9 mouse cellular contexts compared by ENCODE assay signal in the genomic region with DNA sequence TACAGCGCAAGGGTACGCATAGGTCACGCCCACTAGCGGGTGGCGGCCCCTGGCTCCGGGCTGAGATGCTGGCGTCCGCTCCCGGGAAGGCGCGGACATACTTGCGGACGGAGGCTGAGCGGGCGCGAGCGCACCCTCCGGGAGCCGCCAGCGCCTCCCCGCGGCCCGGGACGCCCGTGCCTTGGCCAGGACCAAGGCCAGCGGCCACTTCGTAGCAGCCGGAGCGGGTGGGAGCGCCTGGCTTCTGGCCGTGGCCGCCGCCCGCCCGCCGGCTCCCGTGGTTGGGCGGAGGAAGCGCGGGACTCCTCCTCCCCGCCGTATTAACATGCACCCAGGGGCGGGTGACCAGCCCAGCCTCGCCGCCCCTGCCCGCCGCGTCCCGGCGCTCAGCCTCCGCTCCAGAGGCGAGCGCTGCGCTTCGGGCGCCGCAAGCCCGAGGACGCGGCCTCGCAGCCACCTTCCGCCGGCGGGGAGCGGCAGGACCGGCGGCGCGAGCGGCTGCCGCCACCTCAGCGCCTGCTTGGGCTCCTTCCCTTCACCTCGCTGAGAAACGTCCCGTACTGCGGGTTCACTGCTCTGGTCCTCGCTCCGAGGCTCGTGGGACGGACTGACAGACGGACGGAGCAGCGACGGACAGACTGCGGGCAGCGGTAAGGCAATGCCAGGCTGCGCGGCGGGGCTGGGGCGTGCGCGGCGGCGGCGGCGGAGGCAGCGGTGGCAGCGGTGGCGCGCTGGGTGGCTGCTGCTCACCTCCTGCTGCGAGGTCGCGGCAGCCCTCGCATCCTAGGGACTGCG. TPM values are rescaled to one million over a fixed set of nuclear protein-coding genes. Genes with fewer than 3 reads are reported as not detected.
A peak's percentile ranks its signal among the peaks of the same experiment; 100 is the strongest.
DNase-seq lines count a peak whose midpoint lies in the region; ATAC-seq and TF ChIP-seq lines count a peak whose summit lies in the region.
"Had no signal": no experiment of that assay in that cellular context is flagged by ENCODE, and none has a peak within 500 bp of the region (broad histone marks: within the 10 kb centered on the region; RNA-seq: fewer than 3 reads in every experiment).

A gene (plus strand): TSS at position 53 of the 795 bp plus-strand sequence.

- H3K4me2 ChIP-seq in embryonic facial prominence, embryonic 13.5 days: peak within 1 kb of the TSS; percentile 98
- peak within 1 kb of the TSS; percentile 99 for H3K4me2 ChIP-seq in heart, embryonic 11.5 days
- H3K4me2 ChIP-seq in kidney, embryonic 15.5 days: peak within 1 kb of the TSS; percentile 99

- WGBS in embryonic facial prominence, embryonic 13.5 days: under 1% methylated on average over 93 of the region's 105 CpGs
- WGBS in heart, embryonic 11.5 days (ENCODE audit: insufficient replicate concordance): under 1% methylated on average over 105 of the region's 105 CpGs
- under 1% methylated on average over 95 of the region's 105 CpGs for WGBS in kidney, embryonic 15.5 days
- WGBS in liver, adult 2 months: under 1% methylated on average over 103 of the region's 105 CpGs

- H3K79me2 ChIP-seq in liver, adult 2 months (ENCODE audit: control insufficient read depth, insufficient read depth, low read length): no peaks in the 10 kb centered on the region

- TF ChIP-seq POLR2A in liver, adult 2 months (IDR thresholded peaks at IDR 0.05; ENCODE audit: extremely low read depth, insufficient read depth, low read length): peak; percentile 61

- H3K4me3 ChIP-seq in embryonic facial prominence, embryonic 13.5 days: peak within 1 kb of the TSS; percentile 62
- H3K4me3 ChIP-seq in heart, embryonic 11.5 days (ENCODE audit: low read depth, low read length): peak within 1 kb of the TSS; percentile 51
- H3K4me3 ChIP-seq in kidney, embryonic 15.5 days (replicated peaks): peak within 1 kb of the TSS; percentile 60
- H3K4me3 ChIP-seq in liver, adult 2 months (ENCODE audit: insufficient read depth, low read depth, low read length): peak within 1 kb of the TSS; percentile 74

- ATAC-seq in embryonic facial prominence, embryonic 13.5 days (ENCODE audit: insufficient number of reproducible peaks, insufficient read depth, low FRiP score, low TSS enrichment, low read depth): peak; percentile 91
- ATAC-seq in heart, embryonic 11.5 days (replicated peaks; ENCODE audit: insufficient number of reproducible peaks, low FRiP score, low TSS enrichment): peak; percentile 90
- ATAC-seq in kidney, embryonic 15.5 days (replicated peaks; ENCODE audit: low FRiP score): peak; percentile 98
- ATAC-seq in activated CD4-positive, CD25-positive, alpha-beta regulatory T cell, adult 4 months: no peak

- peak within 1 kb of the TSS; percentile 67 for H3K9ac ChIP-seq in embryonic facial prominence, embryonic 13.5 days
- H3K9ac ChIP-seq in heart, embryonic 11.5 days (ENCODE audit: low read depth, low read length): no peak within 1 kb of the TSS
- H3K9ac ChIP-seq in kidney, embryonic 15.5 days: peak within 1 kb of the TSS; percentile 38
- H3K9ac ChIP-seq in liver, adult 2 months (ENCODE audit: low read depth, low read length): peak within 1 kb of the TSS; percentile 75

- H3K36me3 ChIP-seq in embryonic facial prominence, embryonic 13.5 days: no peaks in the 10 kb centered on the region
- H3K36me3 ChIP-seq in heart, embryonic 11.5 days (ENCODE audit: control insufficient read depth, insufficient read depth, low read length): no peaks in the 10 kb centered on the region
- H3K36me3 ChIP-seq in kidney, embryonic 15.5 days: no peaks in the 10 kb centered on the region
- no peaks in the 10 kb centered on the region for H3K36me3 ChIP-seq in liver, adult 2 months (ENCODE audit: control insufficient read depth, insufficient read depth, low read length)

- no peaks in the 10 kb centered on the region for H3K9me3 ChIP-seq in embryonic facial prominence, embryonic 13.5 days
- no peaks in the 10 kb centered on the region for H3K9me3 ChIP-seq in heart, embryonic 11.5 days (replicated peaks; ENCODE audit: control insufficient read depth, low read length)
- no peaks in the 10 kb centered on the region for H3K9me3 ChIP-seq in kidney, embryonic 15.5 days (replicated peaks)

- H3K27ac ChIP-seq in embryonic facial prominence, embryonic 13.5 days: no peak within 1 kb of the TSS
- H3K27ac ChIP-seq in heart, embryonic 11.5 days (ENCODE audit: low read depth, low read length): no peak within 1 kb of the TSS
- no peak within 1 kb of the TSS for H3K27ac ChIP-seq in kidney, embryonic 15.5 days
- peak within 1 kb of the TSS; percentile 59 for H3K27ac ChIP-seq in liver, adult 2 months (replicated peaks; ENCODE audit: insufficient read depth, low read depth, low read length)

- H3K27me3 ChIP-seq in embryonic facial prominence, embryonic 13.5 days: peaks cover 65% of the 10 kb centered on the region
- H3K27me3 ChIP-seq in heart, embryonic 11.5 days (ENCODE audit: control insufficient read depth, insufficient read depth, low read length): peaks cover 28% of the 10 kb centered on the region
- peaks cover 37% of the 10 kb centered on the region for H3K27me3 ChIP-seq in kidney, embryonic 15.5 days
- H3K27me3 ChIP-seq in liver, adult 2 months (ENCODE audit: control insufficient read depth, insufficient read depth, low read length): peaks cover 4% of the 10 kb centered on the region; the same call in 1 of the 2 replicates

- DNase-seq in thymus, postnatal 4 days: peak; percentile 18
- no peak for DNase-seq in thymus, postnatal 25 days
- DNase-seq in liver, adult 2 months (ENCODE audit: extremely low read depth, low read depth, low spot score): peak; percentile 56
- peak; percentile 56 for DNase-seq in ovary, postnatal 10 days (ENCODE audit: low spot score)

- H3K4me1 ChIP-seq in embryonic facial prominence, embryonic 13.5 days: peaks cover 17% of the 10 kb centered on the region
- H3K4me1 ChIP-seq in heart, embryonic 11.5 days (ENCODE audit: control insufficient read depth, insufficient read depth, low read length): peaks cover 4% of the 10 kb centered on the region; the same call in 1 of the 2 replicates
- peaks cover 17% of the 10 kb centered on the region; the same call in 1 of the 2 replicates for H3K4me1 ChIP-seq in kidney, embryonic 15.5 days
- H3K4me1 ChIP-seq in liver, adult 2 months (ENCODE audit: control insufficient read depth, insufficient read depth, low read length): peaks cover 7% of the 10 kb centered on the region; the same call in 1 of the 2 replicates

- peak; percentile 65 for TF ChIP-seq CTCF in liver, adult 2 months (IDR thresholded peaks at IDR 0.05; ENCODE audit: low read depth, low read length)

RNA-seq across cellular contexts. Expression of the gene that starts here (rescaled TPM):
- 3.9 and 4.2 TPM in 2 replicates for polyA plus RNA-seq in embryonic facial prominence, embryonic 13.5 days (2015; fragmentation: Nextera tagmentation; extraction: Ambion mirVana)
- 0.92 and 1.3 TPM in 2 replicates for polyA plus RNA-seq in heart, embryonic 11.5 days (2014; fragmentation: Nextera tagmentation; extraction: Ambion mirVana)
- 3.6 and 4.1 TPM in 2 replicates for polyA plus RNA-seq in kidney, embryonic 15.5 days (2015; fragmentation: Nextera tagmentation; extraction: Ambion mirVana)
- 1.5 and 3.3 TPM in 2 replicates for total RNA-seq in liver, adult 2 months (2014; rRNA removed)
- 0.55 and 0.75 TPM in 2 replicates for polyA plus RNA-seq in liver, adult 2 months (2012; rRNA removed)
- under 1 TPM in 1 of 2 experiments, not detected in 1; 0.21 TPM for polyA plus RNA-seq in activated CD4-positive, CD25-positive, alpha-beta regulatory T cell, adult 4 months (2017; shearing (Covaris generic))
- total RNA-seq: MEL had no signal
